Mouse (Mus musculus) MEL (cell line): ENCODE results near the gene Ssc4d. TPM values are rescaled to one million over a fixed set of nuclear protein-coding genes. Genes with fewer than 3 reads are reported as not detected.

Experiments used
- DNase-seq: peaks from one replicate; pipeline ENCODE4 v3.0.0; 2011; ENCODE audit warnings: low read depth, low spot score
- H3K27ac ChIP-seq: 2 replicates; pipeline ENCODE4 v1.5.1; 2012; ENCODE audit warnings: low read depth, mild to moderate bottlenecking, control low read depth, low read length, moderate library complexity; ENCODE audit not compliant: control insufficient read depth
- H3K27me3 ChIP-seq, 2 experiments: fragments of 150-350 bp in 1 of 2; sonication (generic) in 1 of 2; 2 replicates each; pipeline ENCODE4 v1.6.1; 2012; ENCODE audit warnings: low read length in 2 of 2, mild to moderate bottlenecking in 2 of 2, improper control_type of control experiment in 1 of 2, moderate library complexity in 1 of 2; ENCODE audit not compliant: insufficient read depth in 2 of 2, control insufficient read depth in 1 of 2
- H3K36me3 ChIP-seq, 2 experiments: 2 replicates each; pipeline ENCODE4 v1.6.1; 2012 to 2014; ENCODE audit warnings: low read length in 2 of 2, improper control_type of control experiment in 1 of 2, inconsistent platforms in 1 of 2, mild to moderate bottlenecking in 1 of 2; ENCODE audit not compliant: insufficient read depth in 2 of 2, control insufficient read depth in 1 of 2
- H3K4me1 ChIP-seq, 2 experiments: fragments of 150-350 bp in 1 of 2; sonication (generic) in 1 of 2; 2 replicates each; pipeline ENCODE4 v1.6.1; 2012; ENCODE audit warnings: low read length in 2 of 2, improper control_type of control experiment in 1 of 2, mild to moderate bottlenecking in 1 of 2; ENCODE audit not compliant: insufficient read depth in 2 of 2, control insufficient read depth in 1 of 2
- H3K4me3 ChIP-seq, 2 experiments: fragments of 150-350 bp in 1 of 2; sonication (generic) in 1 of 2; 2 replicates each; pipeline ENCODE4 v1.5.1; 2012; ENCODE audit warnings: low read depth in 2 of 2, low read length in 2 of 2, mild to moderate bottlenecking in 2 of 2, moderate library complexity in 2 of 2, control low read depth in 1 of 2, improper control_type of control experiment in 1 of 2; ENCODE audit not compliant: control insufficient read depth in 1 of 2, insufficient read depth in 1 of 2
- H3K79me2 ChIP-seq: 2 replicates; pipeline ENCODE4 v1.6.1; 2012; ENCODE audit warnings: mild to moderate bottlenecking, low read length, moderate library complexity; ENCODE audit not compliant: control insufficient read depth, poor library complexity, insufficient read depth
- H3K9ac ChIP-seq: 2 replicates; pipeline ENCODE4 v1.6.1; 2012; ENCODE audit warnings: low read depth, mild to moderate bottlenecking, control low read depth, low read length, moderate library complexity; ENCODE audit not compliant: control insufficient read depth, poor library complexity, severe bottlenecking
- H3K9me3 ChIP-seq: fragments of 150-350 bp; sonication (generic); replicated peaks from 2 replicates; pipeline ENCODE4 v1.6.1; 2012; ENCODE audit warnings: mild to moderate bottlenecking, low read length, improper control_type of control experiment, moderate library complexity; ENCODE audit not compliant: insufficient read depth
- CHD1 ChIP-seq: IDR thresholded peaks from 2 replicates; pipeline ENCODE4 v1.6.1; 2012; ENCODE audit warnings: low read depth, mild to moderate bottlenecking, inconsistent platforms, low read length, improper control_type of control experiment
- CTCF ChIP-seq, 3 experiments: IDR thresholded peaks in 2 of 3; conservative IDR thresholded peaks in 1 of 3; 2 replicates each; pipeline ENCODE4 v1.5.1; 2011 to 2012; ENCODE audit warnings: low read length in 3 of 3, low read depth in 2 of 3, mild to moderate bottlenecking in 2 of 3, improper control_type of control experiment in 1 of 3, inconsistent platforms in 1 of 3, mixed read lengths in 1 of 3, moderate library complexity in 1 of 3; ENCODE audit not compliant: control insufficient read depth in 1 of 3, insufficient read depth in 1 of 3, poor library complexity in 1 of 3, severe bottlenecking in 1 of 3
- E2F4 ChIP-seq: IDR thresholded peaks from 2 replicates; pipeline ENCODE4 v1.6.1; 2011; ENCODE audit warnings: low read depth, low read length, improper control_type of control experiment, borderline replicate concordance
- EP300 ChIP-seq, 2 experiments: IDR thresholded peaks; 2 replicates each; pipeline ENCODE4 v1.6.1; 2011; ENCODE audit warnings: improper control_type of control experiment in 2 of 2, low read length in 2 of 2, low read depth in 1 of 2, mild to moderate bottlenecking in 1 of 2
- GABPA ChIP-seq: IDR thresholded peaks from 2 replicates; pipeline ENCODE4 v1.6.1; 2012; ENCODE audit warnings: low read depth, mild to moderate bottlenecking, inconsistent platforms, low read length, improper control_type of control experiment, moderate library complexity
- GATA1 ChIP-seq: IDR thresholded peaks from 2 replicates; pipeline ENCODE4 v1.6.1; 2011; ENCODE audit warnings: low read depth, low read length, improper control_type of control experiment
- JUND ChIP-seq: IDR thresholded peaks from 2 replicates; pipeline ENCODE4 v1.6.1; 2011; ENCODE audit warnings: low read depth, mild to moderate bottlenecking, improper control_type of control experiment, low read length
- KAT2A ChIP-seq: conservative IDR thresholded peaks from 2 replicates; pipeline ENCODE4 v1.6.1; 2012; ENCODE audit warnings: low read depth, low read length, improper control_type of control experiment, inconsistent platforms
- MAZ ChIP-seq: IDR thresholded peaks from 2 replicates; pipeline ENCODE4 v1.6.1; 2012; ENCODE audit warnings: low read depth, mild to moderate bottlenecking, inconsistent platforms, low read length, improper control_type of control experiment
- MXI1 ChIP-seq: IDR thresholded peaks from 2 replicates; pipeline ENCODE4 v1.6.1; 2011; ENCODE audit warnings: mild to moderate bottlenecking, low read depth, low read length, improper control_type of control experiment
- NRF1 ChIP-seq: IDR thresholded peaks from 2 replicates; pipeline ENCODE4 v1.6.1; 2014; ENCODE audit warnings: low read depth, mild to moderate bottlenecking, inconsistent platforms, low read length, improper control_type of control experiment, moderate library complexity; ENCODE audit not compliant: poor library complexity, insufficient read depth, severe bottlenecking
- POLR2AphosphoS2 ChIP-seq: IDR thresholded peaks from 2 replicates; pipeline ENCODE4 v1.6.1; 2011; ENCODE audit warnings: low read length, improper control_type of control experiment
- POLR2AphosphoS5 ChIP-seq: IDR thresholded peaks from 2 replicates; pipeline ENCODE4 v1.6.1; 2012; ENCODE audit warnings: low read depth, borderline replicate concordance, mild to moderate bottlenecking, inconsistent platforms, low read length, moderate library complexity, mixed read lengths
- RCOR1 ChIP-seq: IDR thresholded peaks from 2 replicates; pipeline ENCODE4 v1.6.1; 2012; ENCODE audit warnings: low read depth, mild to moderate bottlenecking, inconsistent platforms, low read length, improper control_type of control experiment
- UBTF ChIP-seq: IDR thresholded peaks from 2 replicates; pipeline ENCODE4 v1.6.1; 2012; ENCODE audit warnings: low read depth, mild to moderate bottlenecking, inconsistent platforms, low read length, improper control_type of control experiment, moderate library complexity, borderline replicate concordance; ENCODE audit not compliant: insufficient read depth
- ZC3H11A ChIP-seq: IDR thresholded peaks from 2 replicates; pipeline ENCODE4 v1.6.1; 2012; ENCODE audit warnings: low read depth, mild to moderate bottlenecking, inconsistent platforms, low read length, improper control_type of control experiment
- polyA plus RNA-seq, 2 experiments: library from polyadenylated mRNA; stranded (reverse) in 1 of 2; unstranded in 1 of 2; fragments of >175 nt in 1 of 2; fragments of >200 nt in 1 of 2; gene quantifications; 2 replicates each; pipeline versions ENCODE4 v1.2.1 to v1.2.4; 2012; ENCODE audit warnings: low replicate concordance in 2 of 2, low read depth in 1 of 2; ENCODE audit not compliant: insufficient read length in 2 of 2, insufficient read depth in 1 of 2, missing spikeins in 1 of 2
- total RNA-seq: library from RNA; depleted of rRNA; stranded (reverse); fragments of 300-350 nt; gene quantifications from 2 replicates; pipeline ENCODE4 v1.2.3, GENCODE M21; 2012

The Ssc4d gene
- total and polyA plus RNA-seq, 3 experiments, result 1.1 to 2.1 TPM; not detected in 1

GRCm38 (mm10) chr5:135918593-135918992 is 55.7 kb downstream of the Ssc4d start:
- Histone ChIP-seq H3K27me3 (no peaks in the 10 kb centered on the region), H3K79me2 (peaks cover 80% of the 10 kb centered on the region), H3K27ac (no peak overlapping the region), H3K4me3 (no peak overlapping the region), H3K9me3 (no peaks in the 10 kb centered on the region), H3K9ac (no peak overlapping the region), H3K4me1 (no peaks in the 10 kb centered on the region; a peak in 1 of 4 replicates), H3K36me3 (peaks cover 7 to 46% of the 10 kb centered on the region in 2 experiments)
- peak; percentile 31 for DNase-seq
- TF ChIP-seq CTCF (IDR thresholded peaks at IDR 0.05 in 2 of 3, conservative IDR thresholded peaks at IDR 0.05 in 1 of 3; ENCODE audit: control insufficient read depth in 1 of 3, insufficient read depth in 1 of 3, low read depth in 2 of 3, low read length in 3 of 3, poor library complexity in 1 of 3, severe bottlenecking in 1 of 3) (peak; percentile 26 to 34 (median 28); a peak in 4 of 6 replicates), ZC3H11A (no peak)

- Histone ChIP-seq H3K36me3 (peaks cover 7 to 44% of the 10 kb centered on the region in 2 experiments), H3K27ac (no peak overlapping the region), H3K4me3 (no peak overlapping the region), H3K4me1 (no peaks in the 10 kb centered on the region; a peak in 1 of 4 replicates), H3K27me3 (no peaks in the 10 kb centered on the region), H3K9ac (no peak overlapping the region), H3K9me3 (no peaks in the 10 kb centered on the region), H3K79me2 (peaks cover 83% of the 10 kb centered on the region)
- no peak for TF ChIP-seq E2F4
- no peak for TF ChIP-seq NRF1
- TF ChIP-seq POLR2AphosphoS5, result no peak
- TF ChIP-seq GATA1, result no peak
- no peak for TF ChIP-seq MAZ
- no peak for TF ChIP-seq JUND
- no peak for TF ChIP-seq CHD1
- TF ChIP-seq GABPA, result no peak
- TF ChIP-seq KAT2A, result no peak
- TF ChIP-seq EP300 (IDR thresholded peaks at IDR 0.05; ENCODE audit: low read depth in 1 of 2, low read length in 2 of 2), result no peak
- peak; percentile 36 for DNase-seq
Observed at GRCm38 (mm10) chr5:135918059-135918437, 56.3 kb downstream of the Ssc4d start.

- peak; percentile 57 for DNase-seq
- Histone ChIP-seq H3K27me3 (no peaks in the 10 kb centered on the region), H3K27ac (no peak overlapping the region), H3K9me3 (no peaks in the 10 kb centered on the region), H3K9ac (no peak overlapping the region), H3K36me3 (peaks cover 7 to 40% of the 10 kb centered on the region in 2 experiments), H3K79me2 (peaks cover 82% of the 10 kb centered on the region), H3K4me1 (no peaks in the 10 kb centered on the region; a peak in 1 of 4 replicates), H3K4me3 (no peak overlapping the region)
- TF ChIP-seq CTCF (IDR thresholded peaks at IDR 0.05 in 2 of 3, conservative IDR thresholded peaks at IDR 0.05 in 1 of 3; ENCODE audit: control insufficient read depth in 1 of 3, insufficient read depth in 1 of 3, low read depth in 2 of 3, low read length in 3 of 3, poor library complexity in 1 of 3, severe bottlenecking in 1 of 3) (peak; percentile 46 to 62 (median 58)), UBTF (no peak), RCOR1 (no peak), POLR2AphosphoS2 (no peak), GABPA (no peak), MXI1 (no peak)
Observed at GRCm38 (mm10) chr5:135917327-135918058, 56.8 kb downstream of the Ssc4d start.
